Mouse (Mus musculus): Measurements from ENCODE around the gene Lrrc47. TPM values are rescaled to one million over a fixed set of nuclear protein-coding genes. Genes with fewer than 3 reads are reported as not detected.

Lrrc47 gene
- polyA plus RNA-seq, 1 experiment, result 63.5 TPM

- peak; percentile 16; the same call in 1 of the 2 replicates for TF ChIP-seq CTCF (IDR thresholded peaks at IDR 0.05; ENCODE audit: extremely low read depth, insufficient read length, insufficient replicate concordance, low read depth, low read length)
- no peak for TF ChIP-seq POLR2A (IDR thresholded peaks at IDR 0.05; ENCODE audit: low read depth, low read length)
Observed at GRCm38 (mm10) chr4:154028646-154029045, 17.1 kb downstream of the Lrrc47 start.

GRCm38 (mm10) chr4:154037123-154037522, 25.6 kb downstream of the Lrrc47 start:
- H3K4me1 ChIP-seq (ENCODE audit: control insufficient read depth, insufficient read depth, insufficient read length, low read length), result no peaks in the 10 kb centered on the region
- TF ChIP-seq CTCF (IDR thresholded peaks at IDR 0.05; ENCODE audit: extremely low read depth, insufficient read length, insufficient replicate concordance, low read depth, low read length) (no peak), POLR2A (IDR thresholded peaks at IDR 0.05; ENCODE audit: low read depth, low read length) (no peak)
- 0 out of 2 replicates have a peak, but pooled peaks cover under 1% of the 10 kb centered on the region for H3K27me3 ChIP-seq (ENCODE audit: control insufficient read depth, insufficient read depth, low read length)
- WGBS, result 37% methylated on average over 3 of the region's 3 CpGs
- no peak overlapping the region for H3K27ac ChIP-seq (ENCODE audit: insufficient read depth, low read depth, low read length)
- H3K36me3 ChIP-seq (ENCODE audit: control insufficient read depth, insufficient read depth, low read length), result no peaks in the 10 kb centered on the region
- no peak overlapping the region for H3K4me3 ChIP-seq (ENCODE audit: low read depth, low read length)

More at GRCm38 (mm10) chr4:154028646-154029045, 17.1 kb downstream of the Lrrc47 start:
- H3K27me3 ChIP-seq (ENCODE audit: control insufficient read depth, insufficient read depth, low read length), result no peaks in the 10 kb centered on the region
- H3K4me3 ChIP-seq (ENCODE audit: low read depth, low read length), result no peak overlapping the region
- H3K27ac ChIP-seq (ENCODE audit: insufficient read depth, low read depth, low read length), result no peak overlapping the region
- H3K36me3 ChIP-seq (ENCODE audit: control insufficient read depth, insufficient read depth, low read length), result no peaks in the 10 kb centered on the region
- peaks cover 9% of the 10 kb centered on the region for H3K4me1 ChIP-seq (ENCODE audit: control insufficient read depth, insufficient read depth, insufficient read length, low read length)

- H3K27ac ChIP-seq (ENCODE audit: insufficient read depth, low read depth, low read length), result no peak within 1 kb of the TSS
- WGBS, result 82% methylated on average over 9 of the region's 9 CpGs
- no peak for TF ChIP-seq POLR2A (IDR thresholded peaks at IDR 0.05; ENCODE audit: low read depth, low read length)
- no peak for TF ChIP-seq CTCF (IDR thresholded peaks at IDR 0.05; ENCODE audit: extremely low read depth, insufficient read length, insufficient replicate concordance, low read depth, low read length)
- no peaks in the 10 kb centered on the region for H3K36me3 ChIP-seq (ENCODE audit: control insufficient read depth, insufficient read depth, low read length)
- 0 out of 2 replicates have a peak, but pooled peaks cover 2% of the 10 kb centered on the region for H3K27me3 ChIP-seq (ENCODE audit: control insufficient read depth, insufficient read depth, low read length)
- no peaks in the 10 kb centered on the region for H3K4me1 ChIP-seq (ENCODE audit: control insufficient read depth, insufficient read depth, insufficient read length, low read length)
- no peak within 1 kb of the TSS for H3K4me3 ChIP-seq (ENCODE audit: low read depth, low read length)
Observed at GRCm38 (mm10) chr4:154042577-154042976, 31.0 kb downstream of the Lrrc47 start, which contains the start of gene Ccdc27. Ccdc27 (minus strand) TSS chr4:154042677.

GRCm38 (mm10) chr4:154045837-154046236, 34.3 kb downstream of the Lrrc47 start:
- Histone ChIP-seq H3K36me3 (ENCODE audit: control insufficient read depth, insufficient read depth, low read length) (no peaks in the 10 kb centered on the region), H3K4me3 (ENCODE audit: low read depth, low read length) (no peak overlapping the region), H3K4me1 (ENCODE audit: control insufficient read depth, insufficient read depth, insufficient read length, low read length) (no peaks in the 10 kb centered on the region), H3K27me3 (ENCODE audit: control insufficient read depth, insufficient read depth, low read length) (0 out of 2 replicates have a peak, but pooled peaks cover 2% of the 10 kb centered on the region), H3K27ac (ENCODE audit: insufficient read depth, low read depth, low read length) (no peak overlapping the region)
- TF ChIP-seq CTCF (IDR thresholded peaks at IDR 0.05; ENCODE audit: extremely low read depth, insufficient read length, insufficient replicate concordance, low read depth, low read length) (no peak), POLR2A (IDR thresholded peaks at IDR 0.05; ENCODE audit: low read depth, low read length) (no peak)
- WGBS, result 66% methylated on average over 5 of the region's 5 CpGs

GRCm38 (mm10) chr4:154051401-154051800, 39.9 kb downstream of the Lrrc47 start:
- no peak overlapping the region for H3K27ac ChIP-seq (ENCODE audit: insufficient read depth, low read depth, low read length)
- no peaks in the 10 kb centered on the region for H3K27me3 ChIP-seq (ENCODE audit: control insufficient read depth, insufficient read depth, low read length)
- TF ChIP-seq CTCF (IDR thresholded peaks at IDR 0.05; ENCODE audit: extremely low read depth, insufficient read length, insufficient replicate concordance, low read depth, low read length), result no peak
- no peaks in the 10 kb centered on the region for H3K36me3 ChIP-seq (ENCODE audit: control insufficient read depth, insufficient read depth, low read length)
- H3K4me3 ChIP-seq (ENCODE audit: low read depth, low read length), result no peak overlapping the region
- H3K4me1 ChIP-seq (ENCODE audit: control insufficient read depth, insufficient read depth, insufficient read length, low read length), result no peaks in the 10 kb centered on the region
- WGBS, result 86% methylated on average over 3 of the region's 3 CpGs

- TF ChIP-seq CTCF (IDR thresholded peaks at IDR 0.05; ENCODE audit: extremely low read depth, insufficient read length, insufficient replicate concordance, low read depth, low read length), result no peak
- TF ChIP-seq POLR2A (IDR thresholded peaks at IDR 0.05; ENCODE audit: low read depth, low read length), result no peak
- Histone ChIP-seq H3K4me3 (ENCODE audit: low read depth, low read length) (no peak overlapping the region), H3K4me1 (ENCODE audit: control insufficient read depth, insufficient read depth, insufficient read length, low read length) (no peaks in the 10 kb centered on the region), H3K27me3 (ENCODE audit: control insufficient read depth, insufficient read depth, low read length) (no peaks in the 10 kb centered on the region), H3K27ac (ENCODE audit: insufficient read depth, low read depth, low read length) (no peak overlapping the region), H3K36me3 (ENCODE audit: control insufficient read depth, insufficient read depth, low read length) (no peaks in the 10 kb centered on the region)
- 52% methylated on average over 4 of the region's 4 CpGs for WGBS
Observed at GRCm38 (mm10) chr4:154053065-154053464, 41.5 kb downstream of the Lrrc47 start.

- WGBS, result 78% methylated on average over 7 of the region's 7 CpGs
- H3K36me3 ChIP-seq (ENCODE audit: control insufficient read depth, insufficient read depth, low read length), result no peaks in the 10 kb centered on the region
- no peaks in the 10 kb centered on the region for H3K4me1 ChIP-seq (ENCODE audit: control insufficient read depth, insufficient read depth, insufficient read length, low read length)
- H3K27ac ChIP-seq (ENCODE audit: insufficient read depth, low read depth, low read length), result no peak overlapping the region
- no peak for TF ChIP-seq CTCF (IDR thresholded peaks at IDR 0.05; ENCODE audit: extremely low read depth, insufficient read length, insufficient replicate concordance, low read depth, low read length)
- TF ChIP-seq POLR2A (IDR thresholded peaks at IDR 0.05; ENCODE audit: low read depth, low read length), result no peak
- no peaks in the 10 kb centered on the region for H3K27me3 ChIP-seq (ENCODE audit: control insufficient read depth, insufficient read depth, low read length)
- no peak overlapping the region for H3K4me3 ChIP-seq (ENCODE audit: low read depth, low read length)
Observed at GRCm38 (mm10) chr4:154055482-154055881, 44.0 kb downstream of the Lrrc47 start.
